Mouse (Mus musculus) adrenal gland, postnatal 4 days (tissue): ENCODE data around the gene F830045P16Rik. TPM values are rescaled to one million over a fixed set of nuclear protein-coding genes. Genes with fewer than 3 reads are reported as not detected.
"Not testable (repeated sequence)": the region's sequence is repeated elsewhere in the genome, so short reads cannot be mapped to it uniquely, and the experiment has no call there.

Experiments used
- DNase-seq, 2 experiments: peaks; one replicate each; pipeline ENCODE4 v3.0.0; 2021 to 2022; ENCODE audit warnings: low spot score in 2 of 2, mixed read lengths in 2 of 2
- total RNA-seq, 2 experiments: library from RNA; stranded (reverse); gene quantifications; 2 replicates each; pipeline ENCODE4 v1.2.3; 2021

F830045P16Rik gene
- total RNA-seq, 2 experiments from 2014 or later = not detected

DNA sequence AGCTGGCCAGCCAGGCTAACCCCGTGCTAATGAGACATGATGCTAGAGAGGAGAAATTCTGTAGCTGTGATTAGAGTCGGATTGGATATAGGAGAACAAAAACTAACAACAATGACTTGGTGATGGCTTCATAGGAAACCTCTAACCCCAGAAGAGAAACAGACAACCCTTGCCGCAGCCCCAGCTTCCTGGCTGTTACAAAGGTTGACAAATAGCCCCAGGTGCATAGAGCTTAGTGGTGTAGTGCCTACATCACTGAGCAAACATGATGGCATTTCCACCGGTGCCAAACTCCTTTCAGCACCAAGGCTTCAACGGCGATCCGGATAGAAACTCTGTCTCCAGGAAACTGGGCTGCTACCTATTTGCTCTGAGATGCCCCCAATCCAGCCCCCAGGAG, 9.2 kb upstream of the F830045P16Rik start:
- no peak for DNase-seq

DNA sequence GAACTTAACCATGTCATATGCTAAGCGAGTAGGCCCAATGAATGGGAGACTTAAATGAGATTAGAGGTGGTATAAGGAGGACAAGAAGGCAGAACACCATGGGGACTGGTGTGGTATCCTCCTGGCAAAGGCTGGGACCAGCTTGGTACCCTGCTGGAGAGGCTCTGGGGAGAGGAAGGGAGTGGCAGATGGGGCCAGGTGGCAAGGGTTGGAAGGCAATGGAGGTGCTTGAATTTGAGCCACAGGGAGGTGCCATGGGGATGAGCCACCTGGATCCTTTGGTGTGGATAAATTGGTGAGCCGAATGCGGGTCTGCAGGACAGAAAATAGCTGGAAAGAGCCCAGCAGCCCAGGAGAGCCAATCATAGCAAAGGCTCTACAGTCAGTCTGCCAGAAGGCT, 8.5 kb upstream of the F830045P16Rik start:
- no peak for DNase-seq

DNA sequence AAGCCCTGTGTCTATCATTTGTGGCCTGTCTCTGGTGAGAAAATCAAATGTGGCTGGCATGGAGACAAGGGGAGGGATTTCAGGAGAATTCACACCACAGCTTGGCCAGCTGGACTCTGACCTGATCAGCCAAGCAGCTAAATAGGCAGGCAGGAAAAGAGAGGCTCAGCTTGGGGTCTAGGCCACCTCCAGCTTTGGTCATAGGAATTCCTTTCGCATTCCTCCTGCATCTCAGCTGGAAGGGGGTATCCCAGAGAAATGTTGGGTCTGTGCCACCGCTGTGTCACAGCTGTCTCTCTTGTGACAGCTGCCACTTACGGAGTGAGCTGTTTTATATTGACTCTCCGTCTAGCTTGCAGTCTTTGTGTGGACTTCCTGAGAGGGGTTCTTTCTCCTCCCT, 8.0 kb upstream of the F830045P16Rik start:
- no peak for DNase-seq

DNA sequence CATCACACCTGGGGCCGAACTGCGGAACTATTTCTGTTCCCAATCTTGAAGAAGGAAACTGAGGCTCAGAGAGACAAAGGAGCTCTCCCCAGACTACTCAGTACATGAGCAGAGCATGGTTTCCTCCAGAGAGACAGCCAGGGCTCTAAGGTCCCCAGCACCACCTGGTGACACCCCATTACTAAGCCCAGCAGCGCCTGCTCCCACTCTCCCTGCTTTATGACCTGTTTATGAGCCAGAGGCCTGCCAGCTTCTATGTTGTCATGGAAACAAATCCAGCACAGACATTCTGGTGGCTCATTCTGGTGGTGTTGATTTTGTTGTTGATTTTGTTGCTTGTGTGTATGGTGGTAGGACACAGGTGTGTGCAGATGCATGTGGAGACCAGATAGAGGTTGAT, 3.6 kb upstream of the F830045P16Rik start:
- DNase-seq = no peak

DNA sequence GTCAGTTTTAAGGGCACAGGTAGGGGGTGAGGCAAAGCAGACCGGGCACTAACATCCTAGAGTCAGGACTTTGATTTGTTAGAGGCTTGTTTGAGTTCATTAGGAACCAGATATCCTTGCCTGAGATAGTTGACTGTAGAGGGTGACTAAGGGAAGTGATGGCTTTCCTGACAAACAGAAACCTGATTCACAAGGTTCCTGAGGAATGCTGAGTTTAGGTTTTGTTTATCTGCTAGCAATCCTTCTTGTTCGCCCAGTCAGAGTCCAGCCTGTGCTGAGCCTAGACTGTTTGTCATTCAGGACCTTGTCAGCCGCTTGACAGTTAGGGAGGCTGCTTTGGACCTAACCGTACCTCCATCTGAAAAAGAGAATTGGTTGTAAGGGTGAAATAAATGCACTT, 2.8 kb upstream of the F830045P16Rik start:
- DNase-seq = no peak

DNA sequence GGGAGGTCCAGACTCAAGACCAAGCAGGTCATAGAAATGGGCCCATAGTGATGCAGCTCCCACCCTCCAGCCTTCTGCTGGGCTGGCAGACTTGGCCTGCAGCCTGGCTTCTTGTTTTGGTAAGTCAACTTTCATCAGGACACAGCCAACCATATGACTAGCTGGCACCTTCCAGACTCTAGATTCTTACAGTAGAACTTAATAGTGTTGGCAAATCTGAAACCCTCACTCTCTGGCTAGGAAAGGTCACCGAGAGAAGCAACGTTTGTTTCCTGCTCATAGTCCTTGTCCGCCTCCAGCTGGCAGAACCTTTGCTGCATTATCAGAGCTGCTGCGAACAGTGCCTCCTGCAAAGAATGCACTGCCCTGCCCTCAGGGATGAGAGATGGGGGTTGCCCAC, 1.5 kb upstream of the F830045P16Rik start:
- no peak for DNase-seq

DNA sequence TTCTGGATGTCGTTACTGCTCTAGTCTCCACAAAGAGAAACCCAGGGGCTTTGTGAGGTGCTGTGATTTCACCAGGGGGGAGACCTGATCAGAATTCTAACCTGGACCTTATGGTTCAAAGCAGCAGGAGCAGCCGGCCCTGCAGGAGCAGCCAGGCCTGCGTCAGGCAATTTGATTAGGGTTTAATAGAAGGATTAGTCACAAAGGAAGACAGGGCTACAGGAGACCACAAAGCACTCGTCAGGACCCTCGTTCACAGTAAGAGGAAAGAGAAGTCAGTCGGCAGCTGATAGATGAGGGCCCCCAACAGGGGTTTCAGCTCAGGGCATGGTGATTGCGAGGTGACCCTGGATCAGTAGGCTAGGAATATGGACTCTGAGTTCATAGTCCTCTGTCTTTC, 958 bp upstream of the F830045P16Rik start:
- DNase-seq = no peak

DNA sequence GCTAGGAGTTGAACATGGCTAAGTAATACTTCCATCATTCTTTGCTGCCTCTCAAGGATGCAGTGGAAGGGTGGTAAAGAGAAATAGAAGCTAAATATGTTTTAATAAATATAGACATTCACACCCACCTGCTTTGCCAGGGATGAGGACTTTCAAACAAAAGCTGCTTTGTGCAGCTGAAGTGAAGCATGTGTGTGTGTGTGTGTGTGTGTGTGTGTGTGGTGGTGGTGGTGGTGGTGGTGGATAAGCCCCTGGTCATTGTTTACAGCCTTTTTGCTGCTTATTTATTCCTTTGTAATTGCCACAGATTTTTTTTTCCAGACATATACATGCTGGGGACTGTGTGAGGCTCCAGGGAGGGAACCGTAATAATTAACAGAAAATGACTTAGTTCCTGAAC, 524 bp upstream of the F830045P16Rik start:
- no peak for DNase-seq

DNA sequence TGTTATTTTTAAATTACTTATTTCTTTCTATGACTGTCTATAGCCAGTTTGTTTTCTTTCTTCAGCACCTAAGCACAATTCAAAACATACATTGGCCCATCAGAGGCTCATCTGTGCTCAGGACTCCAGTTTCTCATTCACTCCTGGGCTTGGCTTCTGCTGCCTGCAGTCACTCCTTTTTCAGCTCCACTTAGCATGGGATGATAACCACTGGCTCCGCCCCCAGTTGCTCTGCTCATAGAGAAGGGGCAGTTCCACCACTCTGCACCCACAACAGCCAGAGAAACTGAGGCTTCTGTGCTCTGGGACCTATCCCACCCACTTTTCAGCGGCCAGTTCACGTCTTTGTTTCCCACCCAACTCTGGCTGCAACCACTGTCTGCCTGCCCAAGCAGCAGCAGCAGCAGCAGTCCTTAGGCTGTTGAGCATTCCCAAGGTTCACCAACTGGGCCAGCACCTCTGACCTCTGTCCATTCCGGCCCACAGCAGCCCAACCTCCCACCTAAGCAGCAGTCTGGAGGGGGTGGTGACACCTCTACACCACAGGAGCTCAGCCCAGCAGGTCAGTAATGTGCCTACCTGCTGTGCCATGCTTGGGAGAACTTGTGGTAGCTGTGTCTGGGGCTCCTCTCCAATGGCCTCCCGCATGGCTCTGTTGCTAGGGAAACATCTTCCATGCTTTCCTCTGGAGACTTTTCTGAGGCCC, 1.4 kb downstream of the F830045P16Rik start:
- DNase-seq = no peak

DNA sequence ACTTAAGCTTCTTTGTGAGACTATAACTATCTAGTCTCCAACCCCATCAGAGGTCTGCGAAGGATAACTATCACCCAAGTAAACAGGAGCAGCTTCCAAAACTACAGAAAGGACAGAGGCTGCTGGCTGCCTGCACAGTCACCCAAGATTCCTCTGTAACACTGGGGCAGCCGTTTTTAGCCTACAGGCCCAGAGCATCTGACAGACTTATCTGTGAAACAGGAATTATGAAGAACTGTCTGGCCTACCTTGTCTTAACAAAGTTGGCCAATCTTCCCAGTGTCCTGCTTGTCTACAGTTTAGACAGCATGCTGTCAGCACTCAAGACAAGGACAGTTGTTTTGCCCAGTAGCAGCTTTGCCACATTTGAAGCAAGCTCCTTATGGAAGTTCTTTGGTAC, 4.5 kb downstream of the F830045P16Rik start:
- no peak for DNase-seq

DNA sequence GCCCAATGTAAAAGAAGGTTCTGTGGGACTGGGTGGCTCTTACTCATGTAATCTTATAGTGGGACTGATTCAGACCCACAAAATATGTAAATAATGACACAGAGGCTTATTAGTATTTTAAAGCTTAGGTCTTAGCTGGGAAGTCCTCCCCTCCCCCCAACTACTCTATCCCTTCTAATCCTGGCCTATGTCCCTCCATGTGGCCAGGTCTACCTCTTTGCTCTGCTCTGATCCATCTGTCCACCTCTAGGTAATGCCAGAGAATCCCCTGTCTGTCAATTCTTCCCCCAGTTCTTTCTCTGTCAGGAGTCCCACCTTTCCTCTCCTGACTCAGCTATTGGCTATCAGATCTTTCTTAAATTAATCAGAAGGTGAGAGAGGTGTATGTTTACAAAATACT, 5.3 kb downstream of the F830045P16Rik start:
- no peak for DNase-seq

DNA sequence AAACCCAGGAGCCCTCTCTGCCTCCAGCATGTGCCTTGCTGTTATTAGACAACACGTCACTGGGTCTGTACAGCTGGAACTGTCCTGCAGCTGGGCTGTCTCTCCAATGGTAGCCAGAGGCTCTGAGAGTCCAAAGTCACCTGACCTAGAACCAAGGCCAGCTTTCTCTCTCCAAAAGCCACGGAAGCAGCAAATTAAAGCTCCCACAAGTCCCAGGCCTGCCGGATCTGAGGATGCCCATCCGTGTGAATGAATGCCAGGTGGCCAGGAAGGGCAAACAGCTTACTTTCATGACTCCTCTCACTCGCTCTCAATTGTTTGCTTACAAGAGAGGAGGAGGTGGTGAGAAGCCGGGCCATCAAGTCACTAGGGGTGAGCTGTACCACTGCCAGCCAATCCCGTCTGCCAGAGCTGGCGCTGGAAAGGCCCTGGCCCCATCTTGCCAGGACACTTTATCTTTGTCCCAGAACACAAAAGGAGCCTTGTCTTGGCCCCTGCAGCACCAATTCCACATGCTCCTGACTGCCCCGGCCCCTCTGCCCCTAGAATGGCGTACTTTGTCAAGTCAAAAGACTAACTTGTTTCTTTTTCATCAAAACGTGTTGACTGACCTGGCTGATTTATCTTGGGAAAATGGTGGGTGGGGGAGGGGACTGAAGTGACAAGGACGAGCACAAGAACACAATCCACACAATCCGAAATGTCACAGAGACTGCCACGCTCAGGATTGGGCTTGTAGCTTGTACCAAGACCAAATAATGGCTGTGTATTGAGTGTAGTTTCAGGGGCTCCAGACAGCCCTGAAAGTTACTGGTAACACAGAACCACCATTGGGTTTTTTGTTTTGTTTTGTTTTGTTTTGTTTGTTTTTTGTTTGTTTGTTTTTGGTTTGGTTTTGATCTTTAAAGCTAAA, 6.8 kb downstream of the F830045P16Rik start:
- DNase-seq = no peak

DNA sequence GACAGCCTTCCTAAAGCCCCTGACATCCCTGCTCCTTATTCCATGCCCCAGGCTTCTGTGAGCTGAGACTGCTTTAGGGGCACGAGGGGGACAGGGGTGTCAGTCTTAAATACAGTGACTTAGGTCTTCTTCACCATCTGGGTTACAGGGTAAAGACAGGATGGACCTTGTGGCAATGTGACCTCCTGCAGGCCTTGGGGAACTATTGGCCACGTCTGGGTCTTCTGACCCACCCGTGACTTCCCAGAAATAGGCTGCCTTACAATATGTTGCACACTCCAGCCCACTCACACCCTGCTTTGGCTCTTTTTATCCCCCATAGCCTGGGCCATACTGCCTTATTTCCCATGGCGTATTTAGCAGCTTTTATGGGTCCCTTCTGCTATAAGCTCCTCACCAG, 8.5 kb downstream of the F830045P16Rik start:
- no peak for DNase-seq

DNA sequence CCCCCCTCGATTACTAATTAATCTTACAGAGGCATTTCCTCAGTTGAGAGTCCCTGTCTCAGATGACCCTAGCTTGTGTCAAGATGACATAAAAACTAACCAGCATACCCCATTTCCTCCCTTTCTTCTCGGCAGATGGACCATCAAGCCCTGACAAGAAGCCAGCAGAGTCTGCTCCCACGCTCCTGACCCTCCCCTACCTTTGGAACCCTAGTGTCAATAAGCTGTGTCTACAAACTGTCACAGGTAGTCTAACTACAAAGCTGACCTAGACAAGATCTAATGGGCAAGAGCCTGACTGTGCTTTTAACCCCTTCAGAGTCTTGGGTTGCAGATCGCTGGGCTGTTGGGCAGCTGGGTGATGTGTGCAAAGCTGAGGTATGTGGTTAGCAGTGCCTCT, 10.1 kb downstream of the F830045P16Rik start:
- DNase-seq = no peak

DNA sequence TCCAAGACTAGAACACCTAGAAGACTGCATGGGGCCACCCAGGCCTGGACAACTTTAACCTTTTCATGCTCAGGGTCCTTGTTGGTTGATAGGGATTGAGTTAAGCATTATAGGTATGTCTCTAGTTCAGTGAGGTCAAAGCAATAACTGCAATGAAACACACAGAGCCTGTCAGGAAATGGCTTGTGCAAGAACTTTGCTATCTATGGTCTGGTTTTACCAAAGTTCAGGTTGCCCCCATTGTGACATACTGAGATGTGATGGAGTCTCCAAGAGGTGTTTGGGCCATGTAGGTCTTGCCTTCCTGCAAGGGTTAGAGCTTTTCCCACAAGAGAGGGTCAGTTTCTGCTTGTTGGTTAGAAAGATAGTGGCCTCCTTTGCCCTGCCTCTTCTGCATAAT, 10.8 kb downstream of the F830045P16Rik start:
- no peak for DNase-seq

DNA sequence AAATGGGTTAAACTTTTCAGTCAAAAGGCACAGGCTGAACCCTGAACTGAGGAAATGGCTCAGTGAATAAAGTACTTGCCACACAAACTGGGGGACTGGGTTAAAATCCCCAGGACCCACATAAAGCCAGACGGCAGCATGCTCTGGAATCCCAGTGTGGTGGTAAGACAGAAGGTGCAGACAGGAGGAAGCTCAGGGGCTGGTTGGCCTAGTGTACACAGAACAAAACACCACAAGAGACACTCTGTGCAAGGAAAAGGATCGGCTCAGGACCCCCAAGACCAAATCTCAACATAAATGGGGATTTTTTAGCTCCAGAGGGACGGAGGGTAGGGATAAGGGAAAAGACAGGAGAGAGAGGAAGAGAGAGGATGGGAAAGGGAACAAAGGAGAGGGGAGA, 17.9 kb downstream of the F830045P16Rik start:
- DNase-seq = no peak

DNA sequence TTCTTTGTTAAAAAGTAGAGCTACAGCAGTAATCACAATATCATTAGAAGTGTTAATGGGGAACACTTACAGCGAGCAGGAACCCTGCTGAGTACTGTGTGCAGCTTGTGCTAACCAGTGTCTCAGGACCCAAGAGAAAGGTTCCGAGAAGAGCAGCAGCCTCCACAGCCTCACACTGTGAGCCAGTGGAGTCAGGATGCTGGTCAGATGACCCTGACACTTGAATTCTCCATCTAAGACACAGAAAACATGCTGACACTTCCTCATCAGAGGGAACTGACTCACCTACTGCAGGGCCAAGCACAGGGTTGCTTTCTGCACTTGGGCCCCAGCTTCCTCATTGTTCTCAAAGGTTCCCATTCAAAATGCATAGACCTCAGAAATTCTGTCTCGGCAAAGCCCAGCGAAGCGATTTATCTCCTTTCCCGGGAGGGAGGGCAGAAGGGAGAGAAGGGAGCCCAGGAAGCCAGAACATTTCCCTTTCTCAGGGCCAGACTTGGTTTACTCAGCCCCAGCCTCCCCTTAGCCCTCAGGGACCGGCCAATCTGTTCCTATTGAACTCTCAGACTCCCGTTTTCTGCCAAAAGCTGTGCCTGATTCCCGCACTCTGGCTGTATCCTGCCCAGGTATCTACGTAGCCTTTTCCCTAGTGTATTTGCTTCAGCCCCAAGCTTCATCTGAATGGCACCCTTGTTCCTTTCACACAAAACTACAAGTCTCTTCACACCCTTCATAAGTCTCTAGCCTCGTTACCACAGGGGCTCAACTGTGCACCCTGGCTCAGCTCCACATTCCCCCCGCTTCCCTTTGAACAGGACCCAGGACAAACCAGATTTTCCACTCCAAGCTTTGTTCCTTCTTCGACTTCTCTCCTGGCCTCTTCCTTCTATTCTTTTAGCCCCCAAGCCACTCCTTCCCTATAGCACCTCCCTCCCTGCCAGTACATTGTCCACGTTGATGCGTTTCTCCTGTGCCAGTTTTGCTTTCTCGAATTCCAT, 21.2 kb downstream of the F830045P16Rik start:
- no peak for DNase-seq

DNA sequence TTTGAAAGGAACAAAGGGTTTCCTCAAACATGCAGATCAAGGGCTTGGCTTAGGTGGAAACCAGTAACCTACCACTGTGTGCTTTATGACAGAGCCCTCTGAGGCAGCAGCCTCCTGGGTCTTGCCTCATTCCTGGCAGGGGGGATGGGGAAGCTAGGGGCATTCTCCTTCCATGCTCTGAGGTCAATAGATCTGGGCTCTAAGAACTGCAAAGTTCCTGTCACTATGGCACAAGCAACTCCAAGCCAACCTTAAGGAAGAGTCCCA, 22.1 kb downstream of the F830045P16Rik start:
- no peak for DNase-seq

DNA sequence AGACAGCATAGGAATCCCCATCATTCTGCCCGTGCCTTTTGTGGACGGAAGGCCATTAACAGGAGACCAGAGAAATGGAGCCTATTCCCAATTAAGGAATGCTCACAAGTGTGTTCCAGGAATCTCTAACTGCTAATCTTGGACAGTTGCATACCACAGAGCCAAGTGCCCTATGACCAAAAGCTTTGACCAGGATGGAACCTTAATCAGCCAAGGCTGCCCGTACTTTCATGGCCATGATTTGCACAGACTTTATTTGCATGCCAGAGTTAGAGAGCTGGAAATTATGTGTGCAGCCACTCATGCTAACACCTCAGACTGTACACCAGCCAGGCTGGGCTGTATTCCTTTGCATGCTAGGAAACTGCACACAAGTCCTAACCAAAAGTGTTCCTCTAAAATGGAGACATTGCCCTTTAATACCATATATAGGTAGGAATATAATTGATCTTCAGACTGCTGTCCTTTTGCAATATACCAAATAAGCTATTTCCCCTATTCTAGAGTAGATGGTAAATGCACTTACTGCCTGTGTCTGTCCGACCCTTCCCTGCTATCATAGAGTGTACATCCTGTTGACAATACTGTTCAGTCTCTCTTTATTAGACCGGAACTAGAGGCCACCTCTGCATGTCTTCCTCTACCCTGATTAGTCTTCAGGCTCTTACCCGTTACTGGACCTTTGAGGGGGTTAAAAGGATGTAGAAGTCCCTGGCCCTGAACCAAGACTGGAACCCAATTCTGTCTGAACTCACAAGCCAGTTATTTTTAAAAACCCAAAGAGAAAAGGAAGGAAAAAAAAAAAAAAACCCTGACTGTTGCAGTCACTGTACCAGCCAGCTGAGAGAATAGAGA, 22.6 kb downstream of the F830045P16Rik start:
- DNase-seq = no peak

DNA sequence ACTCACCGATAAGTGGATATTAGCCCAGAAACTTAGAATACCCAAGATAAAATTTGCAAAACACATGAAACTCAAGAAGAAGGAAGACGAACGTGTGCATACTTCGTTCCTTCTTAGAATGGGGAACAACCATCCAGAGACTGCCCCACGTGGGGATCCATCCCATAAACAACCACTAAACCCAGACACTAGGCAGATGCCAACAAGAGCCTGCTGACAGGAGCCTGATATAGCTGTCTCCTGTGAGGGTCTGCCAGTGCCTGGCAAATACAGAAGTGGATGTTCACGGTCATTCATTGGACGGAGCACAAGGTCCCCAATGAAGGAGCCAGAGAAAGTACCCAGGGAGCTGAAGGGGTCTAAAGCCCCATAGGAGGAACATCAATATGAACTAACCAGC, 24.3 kb downstream of the F830045P16Rik start:
- DNase-seq = not testable (repeated sequence)

DNA sequence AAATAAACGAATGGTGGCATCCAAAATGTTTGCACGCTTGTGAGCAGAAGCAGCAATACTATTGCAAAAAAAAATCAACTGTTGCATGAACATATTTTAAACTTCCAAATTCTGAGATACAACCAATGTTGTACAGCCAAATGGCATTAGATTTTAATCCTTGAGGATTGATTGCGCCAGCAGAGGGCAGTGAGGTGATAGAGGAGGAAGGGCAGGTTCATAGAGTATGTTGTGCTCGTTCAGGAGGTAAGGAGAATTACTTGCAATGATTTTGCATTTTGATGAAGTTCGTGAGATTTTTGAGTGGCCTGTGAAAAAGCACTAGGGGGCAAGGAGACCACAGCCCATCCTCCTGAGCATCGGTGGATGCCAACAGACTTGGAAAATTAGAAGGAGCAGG, 33.8 kb downstream of the F830045P16Rik start:
- DNase-seq = peak in 1 of 2 experiments; percentile 50
